ENCODE assay signal across 8 mouse cellular contexts in genomic region chr7:130552780-130553179, GRCm38 (mm10). TPM values are rescaled to one million over a fixed set of nuclear protein-coding genes. Genes with fewer than 3 reads are reported as not detected.
DNase-seq lines count a peak whose midpoint lies in the region; ATAC-seq lines count a peak whose summit lies in the region.

No protein-coding gene starts in this region.

- H3K27ac ChIP-seq in heart, embryonic 10.5 days: no peak overlapping the region
- peak overlapping the region; percentile 4; the same call in 1 of the 2 replicates for H3K27ac ChIP-seq in heart, embryonic 15.5 days
- no peak overlapping the region for H3K27ac ChIP-seq in neural tube, embryonic 15.5 days (replicated peaks)

- no peaks in the 10 kb centered on the region for H3K9me3 ChIP-seq in heart, embryonic 10.5 days
- H3K9me3 ChIP-seq in heart, embryonic 15.5 days (replicated peaks): no peaks in the 10 kb centered on the region
- H3K9me3 ChIP-seq in neural tube, embryonic 15.5 days (replicated peaks): no peaks in the 10 kb centered on the region

- 59% methylated on average over 5 of the region's 5 CpGs for WGBS in heart, embryonic 10.5 days
- 38% methylated on average over 5 of the region's 5 CpGs for WGBS in heart, embryonic 15.5 days
- 64% methylated on average over 5 of the region's 5 CpGs for WGBS in neural tube, embryonic 15.5 days

- no peak overlapping the region for H3K4me2 ChIP-seq in heart, embryonic 15.5 days
- no peak overlapping the region for H3K4me2 ChIP-seq in neural tube, embryonic 15.5 days

- H3K4me1 ChIP-seq in heart, embryonic 10.5 days: peaks cover 6% of the 10 kb centered on the region
- H3K4me1 ChIP-seq in heart, embryonic 15.5 days (replicated peaks): peaks cover 11% of the 10 kb centered on the region
- no peaks in the 10 kb centered on the region for H3K4me1 ChIP-seq in neural tube, embryonic 15.5 days

- peak; percentile 98 for DNase-seq in heart, adult 11 months
- no peak for DNase-seq in heart, embryonic 10.5 days (ENCODE audit: low spot score)
- peak; percentile 63 for DNase-seq in Muller cell, postnatal 12 days (ENCODE audit: inconsistent ontology term)
- peak; percentile 72 to 85 for DNase-seq in cerebellum, postnatal 14 days
- DNase-seq in thymus, postnatal 36 days: no peak
- DNase-seq in adrenal gland, adult 18-20 months (ENCODE audit: low spot score in 2 of 2): no peak

- no peaks in the 10 kb centered on the region for H3K36me3 ChIP-seq in heart, embryonic 10.5 days
- H3K36me3 ChIP-seq in heart, embryonic 15.5 days: no peaks in the 10 kb centered on the region
- H3K36me3 ChIP-seq in neural tube, embryonic 15.5 days: no peaks in the 10 kb centered on the region

- ATAC-seq in heart, embryonic 15.5 days (replicated peaks; ENCODE audit: insufficient number of reproducible peaks, insufficient read depth, low FRiP score, low read depth): no peak
- no peak for ATAC-seq in neural tube, embryonic 15.5 days (ENCODE audit: low FRiP score)

- no peaks in the 10 kb centered on the region for H3K27me3 ChIP-seq in heart, embryonic 10.5 days (ENCODE audit: insufficient read depth, poor library complexity, severe bottlenecking)
- H3K27me3 ChIP-seq in heart, embryonic 15.5 days: no peaks in the 10 kb centered on the region
- H3K27me3 ChIP-seq in neural tube, embryonic 15.5 days (replicated peaks): no peaks in the 10 kb centered on the region

- H3K4me3 ChIP-seq in heart, embryonic 10.5 days: no peak overlapping the region
- no peak overlapping the region for H3K4me3 ChIP-seq in heart, embryonic 15.5 days
- no peak overlapping the region for H3K4me3 ChIP-seq in neural tube, embryonic 15.5 days (replicated peaks)

- H3K9ac ChIP-seq in heart, embryonic 15.5 days: no peak overlapping the region
- no peak overlapping the region for H3K9ac ChIP-seq in neural tube, embryonic 15.5 days (replicated peaks)

RNA-seq across cellular contexts. Expression of gene Nsmce4a, which starts 20.1 kb away (rescaled TPM):
- 131 and 152 TPM in 2 replicates for polyA plus RNA-seq in heart, embryonic 10.5 days (2016; fragmentation: Nextera tagmentation; extraction: Ambion mirVana)
- 115 and 118 TPM in 2 replicates for polyA plus RNA-seq in heart, embryonic 15.5 days (2015; fragmentation: Nextera tagmentation; extraction: Ambion mirVana)
- 74.8 and 96.9 TPM in 2 replicates for polyA plus RNA-seq in neural tube, embryonic 15.5 days (2015; fragmentation: Nextera tagmentation; extraction: Ambion mirVana)
- 10 to 100 TPM; 38.2 to 55.1 TPM for total RNA-seq in adrenal gland, adult 18-20 months (2021)

RNA-seq across cellular contexts. Expression of gene Tacc2, which starts 24.5 kb away (rescaled TPM):
- 44.8 and 50.8 TPM in 2 replicates for polyA plus RNA-seq in heart, embryonic 10.5 days (2016; fragmentation: Nextera tagmentation; extraction: Ambion mirVana)
- polyA plus RNA-seq in heart, embryonic 15.5 days (2015; fragmentation: Nextera tagmentation; extraction: Ambion mirVana): 43.2 and 46.8 TPM in 2 replicates
- polyA plus RNA-seq in neural tube, embryonic 15.5 days (2015; fragmentation: Nextera tagmentation; extraction: Ambion mirVana): 53.9 and 58.9 TPM in 2 replicates
- total RNA-seq in adrenal gland, adult 18-20 months (2021): 10 to 100 TPM; 32.3 to 33.3 TPM

RNA-seq across cellular contexts. Expression of gene Ate1, which starts 32.6 kb away (rescaled TPM):
- 59.2 and 62.6 TPM in 2 replicates for polyA plus RNA-seq in heart, embryonic 10.5 days (2016; fragmentation: Nextera tagmentation; extraction: Ambion mirVana)
- 55.4 and 63.7 TPM in 2 replicates for polyA plus RNA-seq in heart, embryonic 15.5 days (2015; fragmentation: Nextera tagmentation; extraction: Ambion mirVana)
- 103 and 111 TPM in 2 replicates for polyA plus RNA-seq in neural tube, embryonic 15.5 days (2015; fragmentation: Nextera tagmentation; extraction: Ambion mirVana)
- 10 to 100 TPM; 35.9 to 38.0 TPM for total RNA-seq in adrenal gland, adult 18-20 months (2021)

Comparison
In these comparisons a context has a peak if more than half of its experiments do, and no peak if none do; other contexts are left out.
1. DNase-seq: peak in heart, adult 11 months (single experiment), Muller cell, postnatal 12 days (single experiment) and cerebellum, postnatal 14 days (2 of 2); none in heart, embryonic 10.5 days (single experiment), thymus, postnatal 36 days (0 of 2) and adrenal gland, adult 18-20 months (0 of 2).